Mouse (Mus musculus) liver, embryonic 13.5 days (tissue): ENCODE measurements around the gene Ggnbp2. TPM values are rescaled to one million over a fixed set of nuclear protein-coding genes. Genes with fewer than 3 reads are reported as not detected.

Experiments used
- ATAC-seq: fragments of 200-750 bp; cut with Nextera tagmentation; 2 replicates; pipeline ENCODE4 v1.8.0; 2017; ENCODE audit warnings: low read depth, mild to moderate bottlenecking, moderate number of reproducible peaks, moderate library complexity
- DNase-seq: peaks from one replicate; pipeline ENCODE4 v3.0.0; 2022
- H3K27ac ChIP-seq: fragments of 300-500 bp; sonication (generic); 2 replicates; pipeline ENCODE4 v1.5.1; 2015; ENCODE audit warnings: moderate library complexity, mild to moderate bottlenecking, inconsistent platforms
- H3K27me3 ChIP-seq: fragments of 300-500 bp; sonication (generic); 2 replicates; pipeline ENCODE4 v1.6.1; 2015; ENCODE audit warnings: mild to moderate bottlenecking, inconsistent platforms
- H3K36me3 ChIP-seq: fragments of 300-500 bp; sonication (generic); 2 replicates; pipeline ENCODE4 v1.6.1; 2015; ENCODE audit warnings: mild to moderate bottlenecking, inconsistent platforms
- H3K4me1 ChIP-seq: fragments of 300-500 bp; sonication (generic); replicated peaks from 2 replicates; pipeline ENCODE4 v1.6.1; 2015; ENCODE audit warnings: inconsistent platforms
- H3K4me2 ChIP-seq: fragments of 300-500 bp; sonication (generic); 2 replicates; pipeline ENCODE4 v1.6.1; 2015; ENCODE audit warnings: inconsistent platforms, mild to moderate bottlenecking, moderate library complexity
- H3K4me3 ChIP-seq: fragments of 300-500 bp; sonication (generic); replicated peaks from 2 replicates; pipeline ENCODE4 v1.5.1; 2015; ENCODE audit warnings: mild to moderate bottlenecking, inconsistent platforms
- H3K9ac ChIP-seq: fragments of 300-500 bp; sonication (generic); 2 replicates; pipeline ENCODE4 v1.6.1; 2015; ENCODE audit warnings: mild to moderate bottlenecking, inconsistent platforms
- H3K9me3 ChIP-seq: fragments of 300-500 bp; sonication (generic); replicated peaks from 2 replicates; pipeline ENCODE4 v1.6.1; 2016; ENCODE audit warnings: inconsistent platforms
- WGBS: fragments of 180-500 bp; shearing (Covaris S2); methylation state at CpG from one replicate; pipeline ENCODE4 v1.1.7; 2015; ENCODE audit not compliant: insufficient replicate concordance; 5-methylcytosine and 5-hydroxymethylcytosine counted together
- polyA plus RNA-seq: library from polyadenylated mRNA; unstranded; fragments of >200 nt; fragmentation: Nextera tagmentation; extraction: Ambion mirVana; gene quantifications from 2 replicates; pipeline ENCODE4 v1.2.1, GENCODE M21; 2015

Ggnbp2 gene
- 57.8 and 62.1 TPM in 2 replicates for polyA plus RNA-seq

DNA sequence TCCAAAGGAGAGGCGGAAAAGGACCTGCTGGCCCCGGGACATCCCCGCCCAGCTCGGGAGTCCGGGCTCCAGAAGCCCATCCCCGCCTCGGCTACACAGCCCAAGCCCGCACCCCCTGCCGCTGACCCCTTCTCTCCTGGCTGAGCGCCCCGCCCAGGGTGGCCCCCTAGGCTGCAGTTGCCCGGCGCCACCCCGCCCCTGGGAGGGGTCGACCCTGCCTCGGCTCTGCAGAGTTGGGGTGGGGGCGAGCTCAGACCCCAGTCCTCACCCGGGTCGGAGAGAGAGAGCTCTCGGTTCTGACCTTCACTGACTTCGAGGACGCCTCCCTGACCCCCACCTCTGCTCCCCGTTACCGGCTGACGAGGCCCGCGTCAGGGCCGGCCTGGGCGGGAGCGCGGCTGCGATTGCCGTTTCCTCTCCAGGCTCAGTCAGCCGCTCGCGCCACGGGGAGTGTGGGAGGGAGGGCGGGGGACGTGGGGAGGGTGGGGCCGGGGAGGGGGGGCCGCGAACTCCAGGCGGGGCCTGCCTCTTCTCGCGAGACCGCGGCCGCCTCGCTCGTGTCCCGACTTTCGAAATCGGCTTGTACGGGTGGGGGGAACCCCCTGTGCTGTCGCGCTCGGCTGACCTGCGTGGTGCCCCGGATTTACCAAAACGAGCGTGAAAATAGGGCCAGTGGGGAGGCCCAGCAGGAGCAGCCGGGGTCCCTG lies at the start of gene Ggnbp2:
Gene Ggnbp2, minus strand, starts transcription at position 481 of the 707 bp plus-strand sequence.
- DNase-seq (peak; percentile 83), ATAC-seq (peak; percentile 79)
- peak within 1 kb of the TSS; percentile 100 for H3K9ac ChIP-seq
- peak within 1 kb of the TSS; percentile 78 for H3K4me2 ChIP-seq
- peak within 1 kb of the TSS; percentile 100 for H3K4me3 ChIP-seq
- H3K9me3 ChIP-seq = no peaks in the 10 kb centered on the region
- no peaks in the 10 kb centered on the region for H3K27me3 ChIP-seq
- WGBS = under 1% methylated on average over 49 of the region's 62 CpGs
- H3K4me1 ChIP-seq = peaks cover 46% of the 10 kb centered on the region
- H3K36me3 ChIP-seq = peaks cover 13% of the 10 kb centered on the region; the same call in 1 of the 2 replicates
- peak within 1 kb of the TSS; percentile 100 for H3K27ac ChIP-seq

DNA sequence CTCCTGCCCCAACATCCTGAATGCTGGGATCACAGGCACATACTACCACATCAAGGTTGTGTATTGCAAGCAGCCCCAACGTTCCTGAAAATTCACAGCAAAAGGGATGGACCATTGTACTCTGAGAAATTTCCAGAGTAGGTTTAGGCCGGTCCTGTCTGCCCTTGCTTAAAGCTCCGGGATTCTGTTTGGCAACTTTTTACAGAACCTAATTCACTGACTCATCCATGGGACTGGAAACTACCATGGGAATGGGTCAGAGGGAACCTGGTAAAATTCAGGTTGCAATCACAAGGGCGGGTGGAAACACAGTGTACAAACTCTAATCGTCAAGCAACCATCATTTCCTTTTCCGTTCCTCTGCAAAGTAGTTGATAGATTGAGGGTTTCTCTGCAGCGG lies 49.3 kb upstream of the Ggnbp2 start:
- 48% methylated on average over 7 of the region's 7 CpGs for WGBS
- H3K9me3 ChIP-seq = no peaks in the 10 kb centered on the region
- H3K4me2 ChIP-seq = no peak overlapping the region
- DNase-seq = no peak
- H3K4me1 ChIP-seq = peaks cover 32% of the 10 kb centered on the region
- no peak for ATAC-seq
- no peaks in the 10 kb centered on the region for H3K27me3 ChIP-seq
- H3K9ac ChIP-seq = no peak overlapping the region
- H3K36me3 ChIP-seq = no peaks in the 10 kb centered on the region
- H3K27ac ChIP-seq = no peak overlapping the region
- H3K4me3 ChIP-seq = no peak overlapping the region

DNA sequence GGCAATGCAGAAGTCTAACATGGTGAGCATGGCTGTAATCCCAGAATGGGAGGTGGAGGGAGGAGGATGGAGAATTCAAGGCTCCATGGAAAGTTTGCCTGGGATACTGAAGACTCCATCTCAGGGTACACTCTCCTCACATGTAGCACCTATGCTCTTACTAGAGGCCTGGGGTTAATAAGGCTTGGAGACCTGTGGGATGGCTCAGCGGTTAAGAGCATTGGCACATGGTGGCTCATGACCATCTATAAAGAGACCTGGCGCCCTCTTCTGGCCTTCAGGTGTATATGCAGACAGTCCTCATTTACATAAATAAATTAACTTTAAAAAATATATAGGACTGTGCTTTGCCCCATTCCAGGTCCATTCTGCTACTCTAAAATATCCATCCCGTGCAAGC lies 48.7 kb upstream of the Ggnbp2 start:
- WGBS = 28% methylated on average over 3 of the region's 3 CpGs
- DNase-seq (peak; percentile 30), ATAC-seq (no peak)
- no peak overlapping the region for H3K27ac ChIP-seq
- 0 out of 2 replicates have a peak overlapping the region, but pooled peaks have one; percentile 45 for H3K9ac ChIP-seq
- no peak overlapping the region for H3K4me3 ChIP-seq
- H3K36me3 ChIP-seq = peaks cover 5% of the 10 kb centered on the region
- peak overlapping the region; percentile 46 for H3K4me2 ChIP-seq
- no peaks in the 10 kb centered on the region for H3K27me3 ChIP-seq
- peaks cover 39% of the 10 kb centered on the region for H3K4me1 ChIP-seq
- H3K9me3 ChIP-seq = no peaks in the 10 kb centered on the region

DNA sequence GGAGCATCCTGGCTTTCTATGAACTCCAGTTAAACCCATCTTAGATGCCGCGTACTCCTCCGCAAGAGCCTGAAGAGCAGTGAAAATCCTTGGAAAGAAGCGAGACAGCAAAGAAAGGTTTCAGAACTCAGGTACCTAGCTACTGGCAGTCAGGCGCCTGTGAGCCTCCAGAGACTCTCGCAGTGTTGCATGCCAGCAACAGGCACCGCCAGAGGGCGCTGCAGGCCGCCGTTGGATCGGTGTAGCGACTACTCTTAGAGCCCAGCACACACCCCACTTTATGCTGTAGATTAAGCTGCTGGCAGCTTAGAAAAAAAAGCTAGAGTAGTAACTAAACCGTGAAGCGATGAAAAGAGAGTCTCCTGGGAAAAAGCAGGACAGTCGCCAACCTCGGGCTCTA lies 47.8 kb upstream of the Ggnbp2 start:
- no peaks in the 10 kb centered on the region for H3K9me3 ChIP-seq
- H3K36me3 ChIP-seq = peaks cover 13% of the 10 kb centered on the region
- H3K4me2 ChIP-seq = peak overlapping the region; percentile 46
- WGBS = 6% methylated on average over 16 of the region's 16 CpGs
- ATAC-seq = peak; percentile 76
- H3K9ac ChIP-seq = peak overlapping the region; percentile 45
- no peak overlapping the region for H3K4me3 ChIP-seq
- peak; percentile 80 for DNase-seq
- H3K4me1 ChIP-seq = peaks cover 44% of the 10 kb centered on the region
- H3K27me3 ChIP-seq = no peaks in the 10 kb centered on the region
- H3K27ac ChIP-seq = no peak overlapping the region

DNA sequence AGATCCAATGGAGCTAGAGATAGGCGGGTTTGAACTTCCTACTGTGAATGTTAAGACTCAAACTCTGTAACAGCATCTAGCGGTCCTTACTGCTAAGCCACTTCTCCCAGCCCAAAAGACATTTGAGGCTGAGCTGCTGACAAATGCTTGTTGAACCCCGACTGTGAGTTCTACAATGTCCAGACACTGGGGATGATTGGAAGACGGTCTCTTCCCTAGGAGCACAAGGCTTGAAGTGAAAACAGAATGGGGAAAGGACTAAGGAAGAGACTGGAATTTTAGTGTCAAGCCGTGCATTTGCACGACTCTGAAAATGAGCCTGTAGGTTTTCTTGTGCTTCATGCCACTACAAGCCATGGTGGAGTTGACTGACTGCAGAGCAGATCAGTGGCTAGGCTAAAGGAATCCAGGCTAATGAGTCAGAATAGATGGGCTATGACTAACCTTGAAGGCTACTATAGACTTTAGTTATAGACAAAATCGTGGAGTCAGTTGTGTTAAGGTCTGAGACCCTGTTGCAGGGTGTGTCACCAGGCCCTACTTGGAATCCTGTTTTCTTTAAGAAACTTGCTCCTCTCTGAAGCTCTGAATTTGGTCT lies 46.2 kb upstream of the Ggnbp2 start:
- Histone ChIP-seq H3K4me3 (peak overlapping the region; percentile 91), H3K4me2 (peak overlapping the region; percentile 82), H3K4me1 (peaks cover 44% of the 10 kb centered on the region), H3K27me3 (no peaks in the 10 kb centered on the region), H3K9me3 (no peaks in the 10 kb centered on the region), H3K9ac (peak overlapping the region; percentile 93; the same call in 1 of the 2 replicates), H3K27ac (no peak overlapping the region), H3K36me3 (peaks cover 29% of the 10 kb centered on the region)
- ATAC-seq (no peak), DNase-seq (no peak)
- WGBS = 60% methylated on average over 7 of the region's 7 CpGs

DNA sequence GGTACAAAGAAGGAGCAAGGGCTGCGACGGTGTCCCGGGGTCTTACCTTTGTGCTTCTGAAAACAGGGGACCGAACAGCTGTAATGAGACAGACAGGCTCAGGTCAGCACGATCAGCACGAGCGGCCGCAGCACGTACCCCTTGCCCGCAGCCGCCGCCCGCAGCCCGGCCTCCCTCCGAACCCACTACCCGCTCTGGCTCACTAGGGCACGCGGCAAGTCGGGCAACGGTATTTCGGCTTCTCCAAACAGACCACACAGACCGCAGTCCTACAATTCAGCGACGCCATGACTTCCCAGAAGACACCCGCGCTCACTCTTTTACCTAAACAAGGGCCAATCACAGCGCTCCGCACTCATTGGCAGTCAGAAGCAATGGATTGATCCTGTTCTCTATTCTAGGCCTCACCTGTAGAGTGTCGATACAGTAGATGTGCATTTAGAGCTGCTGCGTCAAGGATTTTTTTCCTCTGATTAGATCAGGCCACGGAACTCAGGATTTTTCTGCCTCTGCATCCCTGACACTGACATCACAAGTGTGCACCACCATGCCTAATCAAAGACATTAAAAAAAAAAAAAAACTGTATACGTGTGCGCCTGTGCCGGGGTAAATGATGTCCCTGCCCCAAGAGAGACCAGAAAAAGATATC lies 45.6 kb upstream of the Ggnbp2 start, which contains the start of gene Znhit3:
Gene Znhit3, minus strand, starts transcription at position 314 of the 650 bp plus-strand sequence.
- DNase-seq (peak; percentile 77), ATAC-seq (peak; percentile 78)
- Histone ChIP-seq H3K9me3 (no peaks in the 10 kb centered on the region), H3K27ac (peak within 1 kb of the TSS; percentile 67), H3K27me3 (no peaks in the 10 kb centered on the region), H3K4me1 (peaks cover 44% of the 10 kb centered on the region), H3K4me3 (peak within 1 kb of the TSS; percentile 91), H3K36me3 (peaks cover 35% of the 10 kb centered on the region), H3K4me2 (peak within 1 kb of the TSS; percentile 82), H3K9ac (peak within 1 kb of the TSS; percentile 93)
- WGBS = 2% methylated on average over 34 of the region's 34 CpGs

DNA sequence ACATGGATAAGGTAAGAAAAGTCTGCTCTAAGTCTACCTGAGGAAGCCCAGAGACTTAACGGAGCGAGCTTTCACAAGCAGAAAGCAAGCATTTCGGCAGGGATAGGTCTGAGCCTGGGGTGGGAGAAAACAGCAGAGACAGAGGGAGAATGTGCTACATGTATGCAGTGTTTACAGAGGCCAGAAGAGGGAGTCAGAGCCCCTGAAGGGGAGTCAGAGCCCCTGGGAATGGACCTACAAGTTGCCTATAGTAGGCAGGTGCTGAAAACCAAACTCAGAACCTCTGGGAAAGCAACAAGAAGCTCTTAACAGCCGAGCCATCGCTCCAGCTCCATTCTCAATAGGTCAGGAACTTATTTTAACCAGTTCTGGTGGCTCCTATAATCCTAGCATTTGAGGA lies 44.1 kb upstream of the Ggnbp2 start:
- Histone ChIP-seq H3K4me1 (peaks cover 41% of the 10 kb centered on the region), H3K9me3 (no peaks in the 10 kb centered on the region), H3K4me3 (peak overlapping the region; percentile 91), H3K36me3 (peaks cover 48% of the 10 kb centered on the region), H3K9ac (peak overlapping the region; percentile 93), H3K27me3 (no peaks in the 10 kb centered on the region), H3K4me2 (peak overlapping the region; percentile 82), H3K27ac (no peak overlapping the region)
- ATAC-seq = no peak
- no peak for DNase-seq
- WGBS = 75% methylated on average over 5 of the region's 5 CpGs

DNA sequence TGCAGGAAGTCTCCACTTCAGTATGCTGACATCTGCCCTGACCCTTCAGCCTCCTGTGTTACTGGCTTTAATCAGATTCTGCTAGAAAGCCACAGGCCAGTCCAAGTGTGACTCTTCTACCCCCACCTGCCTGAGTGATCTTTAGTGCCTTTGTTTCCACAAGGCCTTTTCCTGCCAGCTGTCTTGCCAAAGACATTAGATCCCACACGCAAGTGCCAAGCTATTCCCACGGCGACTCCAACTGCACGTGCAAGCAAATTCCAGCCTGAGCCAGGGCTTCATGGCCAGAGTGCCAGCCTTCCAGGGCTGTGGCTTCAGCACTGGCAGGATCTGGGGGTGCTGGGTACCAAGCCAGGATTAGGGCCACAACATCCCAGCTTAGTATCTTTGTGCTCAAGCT lies 39.8 kb upstream of the Ggnbp2 start:
- Histone ChIP-seq H3K9me3 (no peaks in the 10 kb centered on the region), H3K4me2 (no peak overlapping the region), H3K4me1 (peaks cover 16% of the 10 kb centered on the region), H3K4me3 (no peak overlapping the region), H3K27ac (no peak overlapping the region), H3K9ac (no peak overlapping the region), H3K27me3 (no peaks in the 10 kb centered on the region), H3K36me3 (peaks cover 90% of the 10 kb centered on the region)
- ATAC-seq (no peak), DNase-seq (no peak)
- 90% methylated on average over 4 of the region's 4 CpGs for WGBS

DNA sequence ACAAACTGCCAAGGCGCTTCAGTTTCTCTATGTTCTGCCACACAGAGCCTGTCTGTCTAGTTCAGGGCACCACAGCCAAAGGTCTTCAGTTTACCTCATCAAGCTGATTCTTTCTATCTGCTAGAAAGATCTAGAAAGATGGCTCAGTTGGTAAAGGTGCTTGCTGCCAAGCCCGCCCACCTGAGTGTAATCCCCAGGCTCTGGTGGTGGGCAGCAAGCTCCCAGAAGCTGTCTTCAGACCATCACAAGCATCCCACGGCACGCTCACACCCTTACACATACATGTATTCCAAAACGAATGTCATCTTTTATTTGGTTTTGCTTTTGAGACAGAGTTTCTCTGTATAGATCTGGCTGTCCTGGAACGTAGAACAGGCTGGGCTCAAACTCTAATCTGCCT lies 37.9 kb upstream of the Ggnbp2 start:
- no peak overlapping the region for H3K4me3 ChIP-seq
- no peaks in the 10 kb centered on the region for H3K4me1 ChIP-seq
- 81% methylated on average over 6 of the region's 6 CpGs for WGBS
- no peak overlapping the region for H3K4me2 ChIP-seq
- H3K27ac ChIP-seq = peak overlapping the region; percentile 13; the same call in 1 of the 2 replicates
- no peak overlapping the region for H3K9ac ChIP-seq
- DNase-seq = no peak
- no peaks in the 10 kb centered on the region for H3K9me3 ChIP-seq
- no peaks in the 10 kb centered on the region for H3K27me3 ChIP-seq
- ATAC-seq = no peak
- peaks cover 96% of the 10 kb centered on the region for H3K36me3 ChIP-seq

DNA sequence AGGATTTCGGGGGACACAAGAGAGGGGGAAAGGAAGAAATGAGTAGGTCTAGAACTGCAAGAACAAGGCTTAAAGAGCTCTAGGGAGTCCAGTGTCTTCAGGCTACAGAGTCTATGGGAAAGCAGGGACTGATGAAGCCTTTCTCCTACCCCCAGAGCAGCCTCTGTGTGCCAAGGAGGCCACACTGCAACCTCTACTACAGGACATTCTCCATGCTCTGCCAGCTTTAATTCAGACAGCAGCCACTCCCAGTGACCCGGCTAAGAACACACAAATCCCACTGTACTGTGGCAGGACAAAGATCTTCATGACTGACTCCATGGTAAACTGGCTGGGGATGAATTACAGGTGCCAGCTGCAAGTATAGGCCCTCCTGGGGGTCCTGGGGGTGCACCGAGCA lies 36.5 kb upstream of the Ggnbp2 start:
- Histone ChIP-seq H3K27me3 (no peaks in the 10 kb centered on the region), H3K9ac (no peak overlapping the region), H3K27ac (no peak overlapping the region), H3K4me3 (no peak overlapping the region), H3K9me3 (no peaks in the 10 kb centered on the region), H3K4me2 (no peak overlapping the region), H3K36me3 (peaks cover 97% of the 10 kb centered on the region), H3K4me1 (no peaks in the 10 kb centered on the region)
- ATAC-seq (no peak), DNase-seq (no peak)
- 71% methylated on average over 3 of the region's 3 CpGs for WGBS

DNA sequence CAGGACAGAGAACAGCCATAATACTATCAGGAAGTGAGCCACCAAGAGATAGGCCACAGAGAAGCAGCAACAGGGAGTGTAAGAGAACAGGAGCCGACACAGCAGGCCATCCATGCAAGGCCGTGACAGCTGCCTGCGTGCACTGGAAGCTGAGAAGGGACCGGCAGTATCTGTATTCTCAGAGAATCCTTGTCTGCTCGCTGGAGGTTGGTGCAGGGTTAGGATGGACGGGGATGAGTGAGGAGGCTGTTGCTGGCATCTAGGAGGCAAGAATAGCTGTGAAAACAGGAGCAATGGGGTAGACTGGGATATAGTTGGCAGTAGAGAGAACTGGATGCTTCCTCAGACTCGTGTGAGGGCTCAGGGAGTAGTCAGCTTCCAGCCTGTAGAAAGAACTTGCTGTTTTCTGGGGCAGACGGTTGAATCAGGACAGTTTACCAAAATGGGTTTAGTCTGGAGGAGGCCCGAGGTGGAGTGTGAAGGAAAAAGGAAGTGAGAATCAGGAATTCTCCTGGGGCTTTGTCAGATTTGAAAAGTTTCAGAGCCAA lies 34.1 kb upstream of the Ggnbp2 start:
- Histone ChIP-seq H3K9ac (no peak overlapping the region), H3K4me2 (no peak overlapping the region), H3K4me3 (no peak overlapping the region), H3K36me3 (peaks cover 99% of the 10 kb centered on the region), H3K9me3 (no peaks in the 10 kb centered on the region), H3K27ac (no peak overlapping the region), H3K4me1 (no peaks in the 10 kb centered on the region), H3K27me3 (no peaks in the 10 kb centered on the region)
- WGBS = 71% methylated on average over 9 of the region's 9 CpGs
- ATAC-seq (no peak), DNase-seq (no peak)
